Mouse (Mus musculus): Measurements from ENCODE around the gene Mnat1. TPM values are rescaled to one million over a fixed set of nuclear protein-coding genes. Genes with fewer than 3 reads are reported as not detected.
"Not testable (repeated sequence)": the region's sequence is repeated elsewhere in the genome, so short reads cannot be mapped to it uniquely, and the experiment has no call there.

Mnat1 gene
- 10 to 100 TPM; 19.3 to 20.0 TPM for total RNA-seq (2021)
- long read RNA-seq, experiment 1, transcript Mnat1-201 (8 exons, 2,505 nt), result major isoform, 11 of 13 reads
- long read RNA-seq, experiment 1, partial matches to known transcripts, result 1 of 13 reads
- long read RNA-seq, experiment 1, other reads (novel, unspliced or antisense), result 1 of 13 reads
- long read RNA-seq, experiment 2, transcript Mnat1-201 (8 exons, 2,505 nt), result major isoform, 12 of 13 reads
- long read RNA-seq, experiment 2, partial matches to known transcripts, result 0 of 13 reads
- long read RNA-seq, experiment 2, other reads (novel, unspliced or antisense), result 1 of 13 reads

DNA sequence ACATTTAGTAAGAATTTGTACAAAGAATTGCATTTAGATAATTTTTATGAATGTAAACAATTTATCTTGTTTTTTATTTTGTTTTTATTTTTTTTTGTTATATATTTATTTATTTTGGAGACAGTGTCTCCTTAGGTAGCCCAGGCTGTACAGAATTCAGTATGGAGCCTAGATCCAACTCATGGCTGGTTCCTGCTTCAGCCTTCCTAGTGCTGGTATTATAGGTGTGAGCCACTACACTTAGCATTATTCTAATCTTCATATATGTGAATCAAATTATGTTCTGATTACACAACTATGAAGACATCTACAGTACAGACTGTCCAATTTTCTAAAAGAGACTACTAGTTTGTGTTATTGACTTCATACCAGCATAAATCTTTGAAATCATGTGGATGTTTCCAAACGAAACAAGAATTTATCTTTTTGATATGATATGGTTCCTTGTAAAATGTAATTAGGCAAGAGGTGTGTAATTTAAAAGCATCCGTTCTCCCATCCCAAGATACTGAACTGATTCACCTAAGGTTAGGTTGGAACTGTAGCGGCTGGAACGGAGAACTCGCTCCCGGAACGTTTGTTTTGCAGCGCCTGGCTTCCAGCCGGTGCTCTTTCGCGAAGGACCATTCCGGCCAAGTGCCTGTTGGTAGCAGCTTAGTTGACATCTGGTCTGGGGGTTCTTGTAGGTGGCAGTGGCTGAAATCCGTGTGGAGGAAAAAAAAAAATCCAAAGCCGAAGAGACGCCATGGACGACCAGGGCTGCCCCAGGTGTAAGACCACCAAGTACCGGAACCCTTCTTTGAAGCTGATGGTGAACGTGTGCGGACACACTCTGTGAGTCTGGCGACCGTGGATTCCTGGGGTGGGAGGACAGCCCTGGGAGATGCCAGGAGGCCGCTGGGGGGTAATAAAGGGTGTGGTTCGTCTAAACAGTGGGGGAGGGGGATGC, at the start of gene Mnat1:
TSS of gene Mnat1 (plus strand) at position 625 of the 949 bp plus-strand sequence.
- intact Hi-C loops (cut with DNase I), result loop anchor here (2.0 kb wide), 1 partner anchor 163 kb away; the partner anchor contains the start of genes Slc38a6 and Trmt5
- DNase-seq, result peak; percentile 85 to 91

DNA sequence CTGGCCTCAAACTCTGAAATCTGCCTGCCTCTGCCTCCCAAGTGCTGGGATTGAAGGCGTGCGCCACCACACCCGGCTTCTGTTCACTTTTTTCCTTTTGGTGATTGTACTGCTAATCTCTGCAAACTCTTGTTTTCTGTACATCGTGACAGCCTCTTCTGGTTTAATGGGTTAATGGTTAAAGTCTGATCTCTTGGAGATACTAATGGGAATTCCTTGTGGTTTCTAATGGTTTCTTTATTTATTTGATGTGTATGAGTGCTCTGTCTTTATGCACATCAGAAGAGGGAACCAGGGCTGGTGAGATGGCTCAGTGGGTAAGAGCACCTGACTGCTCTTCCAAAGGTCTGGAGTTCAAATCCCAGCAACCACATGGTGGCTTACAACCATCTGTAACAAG, 41.7 kb upstream of the Mnat1 start:
- intact Hi-C loops (cut with DNase I), result not testable (repeated sequence)

DNA sequence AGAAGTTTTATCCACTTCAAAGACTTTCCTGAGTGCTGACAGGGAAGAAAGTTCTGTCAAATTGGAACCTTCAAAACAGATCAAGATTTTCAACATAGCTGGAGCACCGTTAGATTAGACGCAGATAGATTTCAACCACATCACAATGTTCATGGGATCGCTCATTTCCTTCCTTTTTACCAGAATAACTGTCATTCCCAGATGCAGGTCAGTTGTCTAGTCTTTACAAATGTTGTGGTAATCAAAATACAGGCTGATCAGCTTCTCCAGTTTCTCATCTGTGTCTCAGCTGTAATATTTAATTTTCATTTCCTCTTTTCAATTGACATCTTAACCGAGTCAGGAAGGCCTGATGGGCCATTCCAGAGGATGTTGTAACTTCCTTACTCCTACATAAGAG, 39.7 kb upstream of the Mnat1 start:
- intact Hi-C loops (cut with DNase I), result no loop called here

More for the DNA sequence above, 41.7 kb upstream of the Mnat1 start:
- not testable (repeated sequence) for DNase-seq

DNA sequence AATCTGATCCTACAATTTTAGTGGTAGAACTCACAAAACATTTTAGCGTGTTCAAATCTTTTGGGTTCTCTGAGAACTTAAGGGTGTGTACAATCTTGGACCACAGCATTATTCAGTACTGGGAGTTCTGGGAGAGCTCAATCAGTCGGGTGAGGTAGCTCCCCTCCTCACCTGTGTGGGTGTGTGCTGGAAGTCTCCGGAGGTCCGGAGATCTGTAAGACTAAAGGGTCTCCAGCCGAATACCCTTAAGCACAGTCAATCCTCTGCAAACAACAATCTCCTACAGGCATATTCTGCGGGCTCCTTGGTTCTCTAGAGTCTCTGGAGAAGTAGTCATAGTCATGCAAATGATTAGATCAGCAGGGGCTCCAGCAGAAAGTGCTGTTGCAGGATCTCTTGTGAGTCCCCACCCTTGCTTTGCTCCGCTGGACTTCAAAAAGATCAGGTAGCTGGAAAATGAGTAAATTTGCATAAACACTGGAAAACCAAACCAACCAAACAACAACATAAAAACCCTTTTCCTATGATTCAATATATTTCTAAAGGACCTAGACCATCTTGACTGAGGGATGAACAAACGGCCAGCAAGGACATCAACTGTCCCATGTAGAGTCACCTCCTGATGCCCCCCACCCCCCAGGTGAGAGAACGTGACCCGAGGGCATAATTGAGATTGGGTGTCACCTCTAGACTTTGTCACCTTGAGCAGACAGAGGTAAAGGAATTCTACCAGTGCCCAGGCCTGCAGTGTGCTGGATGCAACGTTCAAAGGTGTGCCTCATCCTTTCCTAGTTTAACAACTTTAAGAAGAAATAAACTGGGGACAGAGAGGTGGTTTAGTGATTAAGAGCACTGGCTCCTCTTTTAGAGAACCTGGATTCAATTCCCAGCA, 37.5 kb upstream of the Mnat1 start:
- intact Hi-C loops (cut with DNase I), result no loop called here
- no peak for DNase-seq

More for the DNA sequence above, 39.7 kb upstream of the Mnat1 start:
- DNase-seq, result no peak

- intact Hi-C loops (cut with DNase I), result no loop called here
- DNase-seq, result no peak
Measured at GRCm38 (mm10) chr12:73087086-73087485, 36.4 kb upstream of the Mnat1 start.

DNA sequence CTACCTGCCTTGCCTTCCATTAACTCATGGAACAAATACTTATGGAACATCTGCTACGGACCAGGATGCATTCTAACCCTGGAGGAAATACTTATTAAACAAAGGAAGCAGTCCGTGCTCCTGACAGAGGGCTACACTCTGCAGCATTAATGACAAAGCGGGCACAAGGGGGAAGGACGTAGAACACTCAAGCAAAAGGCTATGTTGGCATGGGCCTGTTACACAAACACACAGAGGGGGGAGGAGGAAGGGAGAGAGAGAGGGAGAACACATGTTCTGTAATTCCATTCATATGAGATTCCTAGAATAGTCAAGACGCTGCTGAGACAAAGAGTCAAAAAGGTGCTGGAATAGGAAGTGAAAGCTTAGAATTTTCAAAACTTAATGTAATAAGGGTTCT, 35.0 kb upstream of the Mnat1 start:
- intact Hi-C loops (cut with DNase I), result no loop called here
- DNase-seq, result no peak

DNA sequence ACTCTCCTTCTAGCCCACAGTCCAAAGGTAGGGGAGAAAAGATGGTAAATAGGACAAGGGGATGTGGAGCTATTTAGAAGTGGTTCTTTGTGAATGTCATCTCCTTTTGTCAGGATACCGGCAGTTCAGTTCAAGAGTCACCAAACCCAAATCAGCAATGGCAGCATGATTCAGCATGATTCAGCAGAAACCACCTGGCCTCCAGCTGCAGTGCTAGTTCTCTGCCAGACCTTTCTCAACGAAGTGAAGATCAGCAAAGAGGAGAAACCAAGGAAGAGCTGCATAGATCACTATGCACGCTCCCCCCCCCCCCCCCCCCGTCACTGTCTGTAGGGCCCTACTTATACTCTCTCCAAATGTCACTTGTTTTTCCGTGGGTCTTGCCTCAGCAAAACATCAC, 34.6 kb upstream of the Mnat1 start:
- DNase-seq, result no peak
- intact Hi-C loops (cut with DNase I), result no loop called here

DNA sequence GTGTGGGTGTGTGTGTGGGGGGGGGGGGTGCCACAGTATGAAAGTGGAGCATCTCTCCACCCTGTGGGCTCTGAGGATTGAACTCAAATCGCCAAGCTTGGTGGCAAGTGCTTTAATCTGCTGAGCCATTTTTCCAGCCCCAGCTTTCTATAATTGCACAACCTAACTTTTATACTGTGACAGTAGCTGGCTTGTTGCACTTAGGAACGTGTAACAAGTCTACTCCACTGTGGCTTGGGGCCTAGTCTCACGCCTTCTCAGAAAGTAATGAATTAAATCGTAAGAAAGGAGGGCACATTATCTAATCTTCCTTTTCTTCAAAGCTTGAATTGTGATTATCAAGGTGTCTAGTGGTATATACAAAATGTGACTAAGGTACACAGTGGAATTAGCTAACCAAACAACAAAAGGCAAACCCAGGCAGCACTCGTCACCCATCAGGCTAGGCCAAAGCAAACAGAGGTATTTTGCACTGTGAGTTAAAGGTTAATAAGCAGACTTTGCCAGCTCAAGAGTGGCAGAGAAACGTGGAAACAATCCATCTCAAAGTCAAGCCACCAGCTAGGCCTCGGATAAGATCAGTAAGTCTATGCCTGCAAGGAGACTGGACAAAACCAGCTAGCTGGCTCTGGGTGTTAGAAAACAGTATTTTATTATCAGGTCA, 32.7 kb upstream of the Mnat1 start:
- DNase-seq, result no peak
- intact Hi-C loops (cut with DNase I), result no loop called here

DNA sequence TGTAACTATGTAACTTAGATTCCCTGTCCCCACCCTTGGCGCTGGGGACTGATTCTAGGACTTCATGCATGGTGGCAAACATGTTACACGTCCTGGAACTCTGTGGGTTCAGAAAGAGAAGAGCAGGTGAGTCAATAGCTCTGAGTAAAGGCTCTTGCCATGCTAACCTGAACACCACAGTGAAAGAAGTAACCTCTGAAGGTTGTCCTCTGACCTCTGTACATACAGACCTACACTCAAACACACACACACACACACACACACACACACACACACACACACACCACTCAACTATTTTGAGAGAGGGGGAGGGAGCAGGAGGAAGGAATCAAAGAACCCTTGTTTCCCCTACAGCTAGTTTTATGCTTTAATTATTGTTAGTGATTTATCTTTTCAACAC, 29.3 kb upstream of the Mnat1 start:
- intact Hi-C loops (cut with DNase I), result no loop called here
- no peak for DNase-seq

DNA sequence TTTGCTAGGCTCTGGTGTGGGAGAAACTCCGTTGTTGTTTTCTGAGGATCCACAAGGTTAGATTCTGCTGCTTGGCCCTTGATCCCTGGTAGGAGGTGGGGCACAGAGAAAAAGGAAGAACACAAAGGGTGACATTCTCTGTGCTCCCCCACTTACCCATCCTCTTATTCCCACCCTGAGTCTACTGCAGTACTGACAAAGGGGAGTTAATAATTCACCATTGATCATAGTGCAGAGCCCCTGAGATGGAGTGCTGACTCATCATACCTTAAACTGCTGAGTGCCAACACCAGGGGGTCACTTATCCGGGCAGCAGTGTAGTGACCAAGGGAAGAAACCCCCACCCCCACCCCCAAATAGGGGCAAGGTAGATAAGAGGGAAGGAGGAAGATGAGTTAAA, 28.9 kb upstream of the Mnat1 start:
- intact Hi-C loops (cut with DNase I), result no loop called here
- DNase-seq, result no peak

DNA sequence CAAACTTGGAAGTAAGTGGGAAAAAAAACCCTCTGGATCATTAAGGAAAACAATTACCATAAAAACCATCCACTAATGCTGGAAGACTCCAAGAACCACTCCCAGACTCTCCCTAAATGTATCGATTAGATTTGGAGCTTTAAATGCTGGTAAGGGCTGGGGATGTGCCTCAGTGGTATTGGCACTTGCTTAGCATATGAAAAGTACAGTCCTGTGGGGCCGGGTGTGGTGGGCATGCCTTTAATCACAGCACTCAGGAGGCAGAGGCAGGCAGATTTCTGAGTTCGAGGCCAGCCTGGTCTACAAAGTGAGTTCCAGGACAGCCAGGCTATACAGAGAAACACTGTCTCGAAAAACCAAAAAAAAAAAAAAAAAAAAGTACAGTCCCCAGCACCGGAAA, 27.3 kb upstream of the Mnat1 start:
- intact Hi-C loops (cut with DNase I); DNase-seq: not testable (repeated sequence)

DNA sequence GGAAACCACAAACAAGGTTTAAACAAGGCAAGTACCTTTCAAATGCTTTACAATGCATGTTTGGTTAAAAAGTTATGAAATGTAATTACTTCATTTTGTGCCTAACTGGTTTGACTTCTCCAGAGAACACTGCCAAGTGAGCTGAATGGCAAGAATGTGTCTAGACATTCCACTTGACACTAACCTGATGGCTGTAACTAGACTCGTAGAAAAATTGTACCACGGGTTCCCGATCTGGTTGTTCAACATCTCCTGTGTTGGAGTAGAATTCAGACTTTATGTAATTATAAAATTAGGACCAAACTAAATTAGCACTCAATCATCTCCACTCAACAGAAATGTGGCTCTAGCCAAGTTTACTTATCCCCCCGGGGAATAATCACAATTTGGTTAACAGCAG, 24.9 kb upstream of the Mnat1 start:
- intact Hi-C loops (cut with DNase I), result no loop called here
- no peak for DNase-seq

- no peak for DNase-seq
- intact Hi-C loops (cut with DNase I), result no loop called here
Measured at GRCm38 (mm10) chr12:73103713-73104112, 19.8 kb upstream of the Mnat1 start.

DNA sequence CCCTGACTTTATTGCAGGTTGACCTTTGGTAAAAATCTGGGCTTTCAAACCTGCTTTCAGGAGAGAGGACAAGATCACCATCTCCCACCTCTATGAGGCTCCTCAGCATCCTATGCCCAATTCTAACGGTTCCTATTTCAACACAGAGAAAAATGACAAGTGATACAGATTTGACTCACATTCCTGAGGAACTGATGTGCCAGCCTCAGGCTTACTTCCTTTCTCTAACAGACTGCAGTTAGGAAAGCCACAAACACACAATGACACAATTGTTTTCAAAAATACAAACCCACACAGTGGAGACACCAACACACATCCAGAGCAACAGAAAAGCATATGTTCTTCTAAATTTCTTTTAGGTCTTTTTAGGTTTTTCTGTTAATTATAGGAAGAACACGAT, 15.7 kb upstream of the Mnat1 start:
- intact Hi-C loops (cut with DNase I), result no loop called here
- DNase-seq, result no peak

- intact Hi-C loops (cut with DNase I), result loop anchor here (5.0 kb wide), 2 partner anchors 63 to 407 kb away; no protein-coding TSS in a partner anchor
Measured at GRCm38 (mm10) chr12:73110431-73111111, 12.9 kb upstream of the Mnat1 start.

GRCm38 (mm10) chr12:73111561-73112325, 11.8 kb upstream of the Mnat1 start:
- intact Hi-C loops (cut with DNase I), result loop anchor here (5.0 kb wide), 2 partner anchors 64 to 406 kb away; no protein-coding TSS in a partner anchor
- peak; percentile 22 to 40 for DNase-seq

More at GRCm38 (mm10) chr12:73110431-73111111, 12.9 kb upstream of the Mnat1 start:
- peak in 1 of 2 experiments; percentile 6 for DNase-seq

- intact Hi-C loops (cut with DNase I), result loop anchor here (5.0 kb wide), 2 partner anchors 65 to 405 kb away; no protein-coding TSS in a partner anchor
- peak; percentile 33 to 44 for DNase-seq
Measured at GRCm38 (mm10) chr12:73112326-73113087, 11.0 kb upstream of the Mnat1 start.

Data from heart, postnatal 14 days (tissue).